Mouse (Mus musculus) heart, embryonic 11.5 days (tissue): ENCODE results near the gene Ptbp1. TPM values are rescaled to one million over a fixed set of nuclear protein-coding genes. Genes with fewer than 3 reads are reported as not detected.

Experiments
- ATAC-seq: fragments of 200-750 bp; cut with Nextera tagmentation; replicated peaks from 2 replicates; pipeline ENCODE4 v1.8.0; 2017; ENCODE audit warnings: moderate library complexity; ENCODE audit not compliant: insufficient number of reproducible peaks, low FRiP score, low TSS enrichment
- H3K27ac ChIP-seq: fragments of 300-500 bp; sonication (generic); 2 replicates; pipeline ENCODE4 v1.5.1; 2014; ENCODE audit warnings: mild to moderate bottlenecking, low read depth, low read length
- H3K27me3 ChIP-seq: fragments of 300-500 bp; sonication (generic); 2 replicates; pipeline ENCODE4 v1.6.1; 2014; ENCODE audit warnings: mild to moderate bottlenecking, low read length, mixed read lengths; ENCODE audit not compliant: control insufficient read depth, insufficient read depth
- H3K36me3 ChIP-seq: fragments of 300-500 bp; sonication (generic); 2 replicates; pipeline ENCODE4 v1.6.1; 2014; ENCODE audit warnings: mild to moderate bottlenecking, low read length, moderate library complexity, mixed read lengths; ENCODE audit not compliant: control insufficient read depth, insufficient read depth
- H3K4me1 ChIP-seq: fragments of 300-500 bp; sonication (generic); 2 replicates; pipeline ENCODE4 v1.6.1; 2014; ENCODE audit warnings: low read length; ENCODE audit not compliant: control insufficient read depth, insufficient read depth
- H3K4me2 ChIP-seq: fragments of 300-500 bp; sonication (generic); 2 replicates; pipeline ENCODE4 v1.6.1; 2014; ENCODE audit warnings: mild to moderate bottlenecking, moderate library complexity
- H3K4me3 ChIP-seq: fragments of 300-500 bp; sonication (generic); 2 replicates; pipeline ENCODE4 v1.5.1; 2014; ENCODE audit warnings: low read depth, low read length
- H3K9ac ChIP-seq: fragments of 300-500 bp; sonication (generic); 2 replicates; pipeline ENCODE4 v1.6.1; 2014; ENCODE audit warnings: mild to moderate bottlenecking, low read depth, low read length, moderate library complexity
- H3K9me3 ChIP-seq: fragments of 300-500 bp; sonication (generic); replicated peaks from 2 replicates; pipeline ENCODE4 v1.6.1; 2016; ENCODE audit warnings: low read length; ENCODE audit not compliant: control insufficient read depth
- WGBS: fragments of 180-500 bp; shearing (Covaris S2); extraction: QIAGEN DNeasy Blood & Tissue Kit; methylation state at CpG from one replicate; pipeline ENCODE4 v1.1.7; 2014; ENCODE audit not compliant: insufficient replicate concordance; 5-methylcytosine and 5-hydroxymethylcytosine counted together
- polyA plus RNA-seq: library from polyadenylated mRNA; unstranded; fragments of >200 nt; fragmentation: Nextera tagmentation; extraction: Ambion mirVana; gene quantifications from 2 replicates; pipeline ENCODE4 v1.2.1, GENCODE M21; 2014

Gene Ptbp1
- polyA plus RNA-seq, 1 experiment from 2014 or later: 112 TPM

DNA sequence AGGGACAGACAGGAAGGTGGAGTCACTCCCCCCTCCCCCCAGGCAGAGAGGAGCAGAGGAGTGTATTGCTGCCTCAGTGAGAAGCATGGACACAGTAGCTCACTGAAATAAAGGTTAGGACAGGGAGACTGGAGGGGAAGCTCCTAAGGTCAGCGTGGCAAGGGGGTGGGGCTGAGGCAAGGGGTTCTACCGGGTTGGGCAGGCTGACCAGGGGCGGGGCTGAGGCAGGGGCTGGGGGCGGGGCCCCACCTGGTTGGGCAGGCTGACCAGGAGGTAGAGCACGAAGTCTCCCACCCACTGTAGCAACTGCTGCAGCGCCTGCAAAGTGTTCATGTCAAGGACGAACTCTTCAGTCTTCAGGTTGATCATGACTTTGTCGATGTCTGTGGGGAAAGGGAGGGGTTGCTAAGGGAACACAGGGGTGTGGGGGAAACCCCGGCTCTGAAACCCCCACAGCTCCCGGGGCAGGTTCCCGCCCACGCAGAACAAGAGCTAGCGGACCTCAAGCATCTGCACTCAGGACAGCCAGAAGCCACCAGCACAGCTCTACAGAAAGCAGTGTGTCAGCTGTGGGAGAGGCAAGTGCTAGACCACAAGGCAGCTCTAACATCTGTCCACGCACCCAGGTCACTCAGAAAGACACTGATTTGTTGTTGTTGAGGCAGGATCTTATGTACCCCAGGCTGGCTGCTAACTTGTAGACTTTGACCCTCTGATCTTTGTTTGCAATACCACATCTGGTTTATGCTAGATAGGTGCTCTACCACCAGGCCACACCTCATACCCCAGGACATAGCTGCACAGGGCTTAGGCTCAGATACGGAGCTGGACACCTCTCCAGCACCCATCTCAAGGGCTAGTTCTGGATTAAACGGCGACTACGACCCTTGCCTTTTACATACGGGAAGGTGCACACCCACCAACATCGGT, 43.4 kb downstream of the Ptbp1 start:
- 48% methylated on average over 20 of the region's 20 CpGs for WGBS
- H3K27me3 ChIP-seq: no peaks in the 10 kb centered on the region
- H3K9ac ChIP-seq: no peak overlapping the region
- peaks cover 15% of the 10 kb centered on the region for H3K36me3 ChIP-seq
- no peaks in the 10 kb centered on the region for H3K4me1 ChIP-seq
- ATAC-seq: no peak
- no peaks in the 10 kb centered on the region for H3K9me3 ChIP-seq
- H3K4me3 ChIP-seq: no peak overlapping the region
- no peak overlapping the region for H3K27ac ChIP-seq
- H3K4me2 ChIP-seq: no peak overlapping the region

- no peak overlapping the region for H3K27ac ChIP-seq
- H3K4me1 ChIP-seq: no peaks in the 10 kb centered on the region
- H3K9me3 ChIP-seq: no peaks in the 10 kb centered on the region
- H3K9ac ChIP-seq: no peak overlapping the region
- H3K27me3 ChIP-seq: no peaks in the 10 kb centered on the region
- no peak overlapping the region for H3K4me2 ChIP-seq
- no peak overlapping the region for H3K4me3 ChIP-seq
- 77% methylated on average over 2 of the region's 2 CpGs for WGBS
- no peak for ATAC-seq
- peaks cover 21% of the 10 kb centered on the region for H3K36me3 ChIP-seq
Observed at GRCm38 (mm10) chr10:79900951-79901410, 46.8 kb downstream of the Ptbp1 start.

DNA sequence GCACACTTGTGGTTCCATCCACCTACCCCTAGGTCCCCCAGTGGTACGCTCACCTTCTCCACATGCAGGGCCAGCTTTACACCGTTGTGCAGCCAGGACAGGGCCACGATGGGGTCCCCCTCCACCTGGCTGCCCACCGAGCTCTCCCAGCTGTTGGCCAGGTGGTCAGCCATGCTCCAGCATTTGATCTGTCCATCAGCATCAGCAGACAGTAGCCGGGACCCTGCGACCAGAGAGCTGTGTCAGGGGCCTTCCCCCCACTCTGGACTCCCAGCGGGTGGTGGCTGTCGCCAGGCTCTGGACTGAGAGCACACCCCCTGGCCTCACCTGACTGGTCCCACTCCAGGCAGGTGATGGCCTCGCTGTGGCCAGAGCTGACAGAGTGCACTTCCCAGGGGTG, 52.5 kb downstream of the Ptbp1 start:
- no peaks in the 10 kb centered on the region for H3K27me3 ChIP-seq
- no peaks in the 10 kb centered on the region for H3K9me3 ChIP-seq
- no peak for ATAC-seq
- no peaks in the 10 kb centered on the region for H3K4me1 ChIP-seq
- no peak overlapping the region for H3K4me3 ChIP-seq
- H3K27ac ChIP-seq: no peak overlapping the region
- no peak overlapping the region for H3K4me2 ChIP-seq
- WGBS: 97% methylated on average over 9 of the region's 9 CpGs
- peaks cover 18% of the 10 kb centered on the region for H3K36me3 ChIP-seq
- no peak overlapping the region for H3K9ac ChIP-seq

DNA sequence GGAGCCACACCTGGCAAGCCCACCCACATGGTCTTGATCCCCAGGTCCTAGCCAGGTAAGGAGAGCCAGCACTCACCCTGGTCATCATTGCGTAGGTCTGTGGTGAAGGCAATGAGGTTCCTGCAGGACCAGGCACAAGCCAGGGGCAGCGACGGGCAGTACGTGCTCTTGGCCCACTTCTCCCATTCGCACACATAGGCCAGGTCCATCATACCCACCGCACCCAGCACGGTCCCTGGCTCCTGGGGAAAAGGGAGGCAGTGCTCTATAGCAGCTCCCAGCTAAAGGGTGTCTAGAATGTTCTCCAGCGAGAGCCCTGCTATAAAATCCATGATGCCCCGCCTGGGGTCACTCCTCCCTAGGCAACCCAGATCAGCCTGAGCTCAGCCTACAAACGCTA, 53.2 kb downstream of the Ptbp1 start:
- H3K4me1 ChIP-seq: no peaks in the 10 kb centered on the region
- H3K36me3 ChIP-seq: peaks cover 18% of the 10 kb centered on the region
- ATAC-seq: no peak
- no peaks in the 10 kb centered on the region for H3K9me3 ChIP-seq
- 94% methylated on average over 10 of the region's 10 CpGs for WGBS
- H3K27me3 ChIP-seq: no peaks in the 10 kb centered on the region
- no peak overlapping the region for H3K4me2 ChIP-seq
- H3K4me3 ChIP-seq: no peak overlapping the region
- H3K27ac ChIP-seq: no peak overlapping the region
- H3K9ac ChIP-seq: no peak overlapping the region

DNA sequence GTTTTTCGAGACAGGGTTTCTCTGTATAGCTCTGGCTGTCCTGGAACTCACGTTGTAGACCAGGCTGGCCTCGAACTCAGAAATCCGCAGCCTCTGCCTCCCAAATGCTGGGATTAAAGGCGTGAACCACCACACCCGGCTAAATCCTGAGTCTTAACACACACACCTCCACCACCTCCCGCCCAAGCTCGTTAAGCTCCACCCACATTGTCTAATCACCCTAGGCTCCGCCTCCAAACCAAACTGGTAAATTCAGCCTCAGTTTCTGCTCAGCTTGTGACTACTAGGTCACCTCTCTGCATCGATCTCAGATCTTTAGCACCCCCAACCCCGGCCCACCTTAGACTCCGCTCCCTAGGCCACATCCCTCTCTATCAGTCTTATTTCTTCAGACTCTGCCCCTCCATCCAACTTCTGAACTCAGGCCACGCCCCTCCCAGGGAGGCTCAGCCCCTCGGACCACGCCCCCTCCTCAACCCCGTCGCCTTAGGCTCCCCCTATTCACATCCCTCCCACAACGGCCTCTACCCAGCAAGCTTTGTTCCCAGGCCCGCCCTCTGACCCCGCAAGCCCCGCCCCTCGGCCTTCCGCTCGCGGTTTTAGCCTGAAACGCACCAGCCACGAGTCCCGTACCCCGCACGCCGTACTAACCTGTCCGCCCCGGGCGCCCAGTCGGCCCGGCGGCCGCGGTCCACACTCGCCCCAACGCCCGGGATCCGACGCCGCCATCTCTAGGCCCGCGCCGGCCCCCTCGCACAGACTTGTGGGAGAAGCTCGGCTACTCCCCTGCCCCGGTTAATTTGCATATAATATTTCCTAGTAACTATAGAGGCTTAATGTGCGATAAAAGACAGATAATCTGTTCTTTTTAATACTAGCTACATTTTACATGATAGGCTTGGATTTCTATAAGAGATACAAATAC, 54.2 kb downstream of the Ptbp1 start, which contains the start of gene Med16:
Gene Med16, minus strand, starts transcription at position 757 of the 925 bp plus-strand sequence.
- Histone ChIP-seq H3K4me3 (peak within 1 kb of the TSS; percentile 71), H3K36me3 (peaks cover 18% of the 10 kb centered on the region), H3K9me3 (no peaks in the 10 kb centered on the region), H3K4me1 (no peaks in the 10 kb centered on the region), H3K27me3 (no peaks in the 10 kb centered on the region), H3K4me2 (peak within 1 kb of the TSS; percentile 59), H3K9ac (peak within 1 kb of the TSS; percentile 97), H3K27ac (peak within 1 kb of the TSS; percentile 92)
- ATAC-seq: peak; percentile 95
- WGBS: 3% methylated on average over 52 of the region's 52 CpGs

- WGBS: 24% methylated on average over 14 of the region's 14 CpGs
- ATAC-seq: 0 out of 2 replicates have a peak, but pooled peaks have one; percentile 35
- Histone ChIP-seq H3K36me3 (peaks cover 16% of the 10 kb centered on the region), H3K4me1 (peaks cover 4% of the 10 kb centered on the region), H3K9ac (peak overlapping the region; percentile 44; the same call in 1 of the 2 replicates), H3K27me3 (no peaks in the 10 kb centered on the region), H3K9me3 (no peaks in the 10 kb centered on the region), H3K4me3 (no peak overlapping the region; the same call in 1 of the 2 replicates), H3K4me2 (peak overlapping the region; percentile 59), H3K27ac (peak overlapping the region; percentile 92)
Observed at GRCm38 (mm10) chr10:79909092-79909922, 55.1 kb downstream of the Ptbp1 start.

DNA sequence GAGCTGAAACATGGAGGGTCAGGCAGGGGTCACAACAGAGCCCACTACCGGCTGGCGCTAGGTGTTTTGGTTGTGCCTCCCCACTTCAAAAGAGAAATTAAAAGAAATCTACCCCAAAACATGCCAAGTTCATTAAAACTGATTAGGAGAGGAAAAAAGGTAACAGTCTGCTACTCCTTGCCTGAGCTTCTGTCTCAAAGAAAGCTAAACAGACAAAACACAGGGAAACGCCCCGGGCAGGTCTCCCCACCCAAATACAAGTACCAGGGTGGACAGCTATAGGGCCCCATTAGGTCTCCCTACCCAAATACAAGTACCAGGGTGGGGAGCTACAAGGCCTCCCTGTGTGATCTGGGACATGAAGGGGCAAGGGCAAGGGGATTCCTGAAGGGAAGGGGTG, 56.3 kb downstream of the Ptbp1 start, which contains the start of gene Gm26602:
Gene Gm26602, plus strand, starts transcription at position 301 of the 400 bp plus-strand sequence.
- Histone ChIP-seq H3K4me1 (peaks cover 16% of the 10 kb centered on the region), H3K4me3 (no peak within 1 kb of the TSS), H3K4me2 (no peak within 1 kb of the TSS), H3K9ac (no peak within 1 kb of the TSS), H3K9me3 (no peaks in the 10 kb centered on the region), H3K27ac (no peak within 1 kb of the TSS), H3K27me3 (no peaks in the 10 kb centered on the region), H3K36me3 (peaks cover 7% of the 10 kb centered on the region; the same call in 1 of the 2 replicates)
- 90% methylated on average over 4 of the region's 4 CpGs for WGBS
- ATAC-seq: no peak
